Mouse (Mus musculus): ENCODE data around the gene Casz1.

DNA sequence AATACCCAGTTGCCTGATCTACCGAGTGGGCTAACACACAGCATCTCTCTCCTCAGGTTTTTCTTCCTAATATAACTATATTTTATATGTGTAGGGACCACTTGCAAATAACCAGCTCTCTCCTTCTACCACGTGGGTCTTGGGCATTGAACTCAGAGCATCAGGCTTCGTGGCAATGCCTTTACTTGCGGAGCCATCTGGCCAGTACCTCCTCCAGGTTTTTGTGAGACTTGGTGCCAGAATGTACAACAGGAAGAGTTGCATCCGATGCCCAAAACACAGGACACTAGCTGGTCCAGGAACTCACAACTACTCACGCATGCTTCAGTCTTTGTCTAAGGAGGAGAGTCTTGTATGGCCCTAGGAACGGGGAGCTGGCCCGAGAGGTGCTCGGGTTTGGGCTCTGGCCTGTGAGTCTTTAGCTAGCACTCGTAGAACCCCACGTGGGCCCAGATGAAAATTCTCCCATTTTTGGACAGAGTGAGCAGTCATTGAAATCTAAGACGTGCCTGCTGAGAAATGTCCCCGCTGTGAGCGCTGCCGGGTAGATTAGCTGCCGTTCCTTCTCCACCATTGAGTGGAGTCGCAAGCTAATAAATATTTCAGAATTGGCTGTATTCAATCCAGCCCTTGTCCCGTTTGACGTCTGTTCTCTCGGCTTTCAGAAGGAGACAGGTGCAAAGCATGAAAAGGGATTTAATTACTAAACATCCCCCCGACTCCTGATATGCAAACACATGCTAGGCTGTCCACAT lies 38.0 kb upstream of the Casz1 start:
- TF ChIP-seq CTCF (conservative IDR thresholded peaks at IDR 0.05; ENCODE audit: low read length) (no peak), NANOG (IDR thresholded peaks at IDR 0.05; ENCODE audit: borderline replicate concordance, low read length) (no peak)

Measured in E14TG2a.4 (cell line).